Mouse (Mus musculus) stomach, embryonic 15.5 days (tissue): ENCODE measurements around the gene Cfap65. TPM values are rescaled to one million over a fixed set of nuclear protein-coding genes. Genes with fewer than 3 reads are reported as not detected.

Experiments used
- ATAC-seq: fragments of 200-750 bp; cut with Nextera tagmentation; 2 replicates; pipeline ENCODE4 v1.8.0; 2017; ENCODE audit warnings: low read depth, moderate number of reproducible peaks, moderate TSS enrichment; ENCODE audit not compliant: insufficient read depth, low FRiP score
- H3K27ac ChIP-seq: fragments of 300-500 bp; sonication (generic); 2 replicates; pipeline ENCODE4 v1.5.1; 2015; ENCODE audit warnings: mild to moderate bottlenecking, inconsistent platforms
- H3K27me3 ChIP-seq: fragments of 300-500 bp; sonication (generic); replicated peaks from 2 replicates; pipeline ENCODE4 v1.6.1; 2015; ENCODE audit warnings: inconsistent platforms
- H3K36me3 ChIP-seq: fragments of 300-500 bp; sonication (generic); 2 replicates; pipeline ENCODE4 v1.6.1; 2015; ENCODE audit warnings: inconsistent platforms
- H3K4me1 ChIP-seq: fragments of 300-500 bp; sonication (generic); 2 replicates; pipeline ENCODE4 v1.6.1; 2015; ENCODE audit warnings: inconsistent platforms
- H3K4me2 ChIP-seq: fragments of 300-500 bp; sonication (generic); 2 replicates; pipeline ENCODE4 v1.6.1; 2015; ENCODE audit warnings: mild to moderate bottlenecking, inconsistent platforms
- H3K4me3 ChIP-seq: fragments of 300-500 bp; sonication (generic); replicated peaks from 2 replicates; pipeline ENCODE4 v1.5.1; 2015; ENCODE audit warnings: inconsistent platforms
- H3K9ac ChIP-seq: fragments of 300-500 bp; sonication (generic); 2 replicates; pipeline ENCODE4 v1.6.1; 2015; ENCODE audit warnings: inconsistent platforms
- H3K9me3 ChIP-seq: fragments of 300-500 bp; sonication (generic); 2 replicates; pipeline ENCODE4 v1.6.1; 2016; ENCODE audit warnings: inconsistent platforms
- WGBS: fragments of 180-500 bp; shearing (Covaris S2); methylation state at CpG from one replicate; pipeline ENCODE4 v1.1.7; 2015; 5-methylcytosine and 5-hydroxymethylcytosine counted together
- polyA plus RNA-seq: library from polyadenylated mRNA; unstranded; fragments of >200 nt; fragmentation: Nextera tagmentation; extraction: Ambion mirVana; gene quantifications from 2 replicates; pipeline ENCODE4 v1.2.1, GENCODE M21; 2015

Cfap65 gene
- 0.06 TPM in 1 of 2 replicates, not detected in the other for polyA plus RNA-seq

DNA sequence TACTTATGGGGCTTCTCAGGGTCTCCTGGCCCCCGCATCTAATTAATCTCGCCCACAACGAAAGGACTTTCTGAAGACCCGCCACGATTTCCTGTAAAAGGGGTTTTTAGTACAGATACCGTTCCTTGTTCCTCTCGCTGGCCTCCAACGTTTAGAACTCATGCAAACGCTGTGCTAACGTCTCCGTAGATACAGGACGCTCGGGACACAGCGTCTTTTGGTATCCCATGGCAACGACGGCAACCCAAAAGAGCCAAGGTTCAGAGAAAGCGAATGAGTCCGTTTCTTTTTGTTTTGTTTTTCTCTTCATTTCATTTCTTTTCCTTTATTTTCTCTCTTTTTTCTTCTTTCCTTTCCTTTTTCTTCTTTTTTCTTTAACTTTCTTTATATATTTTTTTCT lies at the start of gene Cfap65:
Cfap65 (minus strand) TSS at position 198 of the 400 bp plus-strand sequence.
- no peaks in the 10 kb centered on the region for H3K9me3 ChIP-seq
- no peak within 1 kb of the TSS for H3K9ac ChIP-seq
- H3K4me1 ChIP-seq, result no peaks in the 10 kb centered on the region
- peak within 1 kb of the TSS; percentile 48 for H3K4me2 ChIP-seq
- 3% methylated on average over 18 of the region's 18 CpGs for WGBS
- H3K27ac ChIP-seq, result no peak within 1 kb of the TSS
- peaks cover 10% of the 10 kb centered on the region; the same call in 1 of the 2 replicates for H3K27me3 ChIP-seq
- ATAC-seq, result no peak
- no peaks in the 10 kb centered on the region for H3K36me3 ChIP-seq
- H3K4me3 ChIP-seq, result 0 out of 2 replicates have a peak within 1 kb of the TSS, but pooled peaks have one; percentile 11

DNA sequence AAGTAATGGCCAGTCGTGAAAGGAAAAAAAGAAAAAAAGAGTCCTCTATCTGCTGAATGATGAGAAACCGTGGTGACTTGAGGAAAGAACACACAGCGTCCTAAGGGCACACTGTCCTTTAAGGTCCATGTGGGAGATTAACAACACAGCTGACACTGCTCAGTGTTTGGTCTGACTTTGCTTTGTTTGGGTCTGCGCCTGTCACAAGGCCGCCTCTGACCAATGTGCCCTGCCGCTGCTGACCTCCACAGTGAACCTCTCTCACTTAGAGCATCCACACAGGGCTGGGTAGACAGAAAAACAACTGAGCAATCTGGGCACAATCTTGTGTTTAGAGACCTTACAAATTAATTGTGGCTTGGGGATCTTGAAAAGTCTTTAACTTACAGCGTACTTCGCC lies 41.6 kb upstream of the Cfap65 start:
- no peaks in the 10 kb centered on the region for H3K27me3 ChIP-seq
- no peaks in the 10 kb centered on the region for H3K36me3 ChIP-seq
- WGBS, result 61% methylated on average over 8 of the region's 8 CpGs
- no peaks in the 10 kb centered on the region; the same call in 1 of the 2 replicates for H3K4me1 ChIP-seq
- H3K4me3 ChIP-seq, result no peak overlapping the region
- no peak overlapping the region for H3K27ac ChIP-seq
- no peak overlapping the region for H3K4me2 ChIP-seq
- ATAC-seq, result no peak
- H3K9ac ChIP-seq, result no peak overlapping the region
- H3K9me3 ChIP-seq, result no peaks in the 10 kb centered on the region

GRCm38 (mm10) chr1:74975936-74976335 lies 40.5 kb upstream of the Cfap65 start:
- WGBS, result 87% methylated on average over 1 of the region's 1 CpGs
- Histone ChIP-seq H3K27me3 (no peaks in the 10 kb centered on the region), H3K9ac (no peak overlapping the region), H3K36me3 (no peaks in the 10 kb centered on the region), H3K4me1 (peaks cover 4% of the 10 kb centered on the region; the same call in 1 of the 2 replicates), H3K27ac (no peak overlapping the region), H3K4me3 (no peak overlapping the region), H3K4me2 (no peak overlapping the region), H3K9me3 (no peaks in the 10 kb centered on the region)
- ATAC-seq, result no peak

DNA sequence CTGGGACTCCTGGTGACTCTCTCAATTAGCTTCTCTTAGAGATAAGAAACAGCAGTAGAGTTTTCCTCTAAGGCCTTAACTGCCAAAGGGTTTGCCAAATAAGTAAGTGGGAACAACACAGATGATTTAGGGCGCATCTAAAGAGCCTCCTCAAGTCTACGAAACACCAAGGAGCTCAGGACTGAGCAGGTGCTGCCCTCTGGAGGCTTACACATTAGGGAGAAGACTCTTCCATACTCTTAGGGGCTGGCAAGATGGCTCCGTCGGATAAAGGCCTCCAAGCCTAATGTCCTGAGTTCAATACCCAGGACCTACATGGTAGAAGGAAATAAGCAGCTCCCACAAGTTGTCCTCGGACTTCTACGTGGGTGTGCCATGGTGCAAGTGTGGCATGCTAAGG lies 38.2 kb upstream of the Cfap65 start:
- 84% methylated on average over 6 of the region's 6 CpGs for WGBS
- H3K4me3 ChIP-seq, result no peak overlapping the region
- no peaks in the 10 kb centered on the region for H3K27me3 ChIP-seq
- no peaks in the 10 kb centered on the region for H3K36me3 ChIP-seq
- peaks cover 4% of the 10 kb centered on the region; the same call in 1 of the 2 replicates for H3K4me1 ChIP-seq
- ATAC-seq, result no peak
- H3K27ac ChIP-seq, result no peak overlapping the region
- H3K4me2 ChIP-seq, result no peak overlapping the region
- no peak overlapping the region for H3K9ac ChIP-seq
- no peaks in the 10 kb centered on the region for H3K9me3 ChIP-seq

DNA sequence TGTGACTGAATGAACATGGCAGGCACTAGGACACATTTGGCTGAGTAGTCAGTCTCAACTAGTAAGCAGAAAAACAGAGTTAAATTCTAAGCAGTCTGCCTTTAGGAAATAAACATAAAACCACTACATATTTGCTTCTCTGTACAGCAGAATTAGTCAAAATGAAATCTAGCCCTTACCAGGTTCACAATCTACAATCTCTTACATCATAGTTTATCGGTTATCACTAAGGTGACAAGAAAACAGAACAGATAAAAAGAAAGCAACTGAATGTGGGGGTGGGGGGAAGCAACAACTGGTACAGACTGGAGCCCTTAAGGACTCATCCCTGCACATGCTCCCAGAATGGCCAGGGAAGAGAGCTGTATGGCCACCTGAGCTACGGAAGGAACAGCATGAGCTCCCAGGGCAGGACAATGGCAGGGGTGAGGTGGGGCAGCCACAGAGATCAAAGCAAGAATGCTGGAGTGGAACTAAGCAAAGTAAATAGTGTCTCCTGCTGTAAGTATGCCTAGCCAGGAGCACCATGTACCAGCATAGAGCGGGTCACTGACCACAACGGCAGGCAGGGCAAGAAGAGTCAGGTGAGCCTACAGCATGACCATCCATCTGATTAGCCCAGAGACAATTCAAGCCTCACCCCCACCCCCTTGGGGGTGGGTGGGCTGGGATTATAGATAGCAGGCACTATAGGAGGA lies 36.1 kb upstream of the Cfap65 start:
- Histone ChIP-seq H3K4me1 (0 out of 2 replicates have a peak, but pooled peaks cover 12% of the 10 kb centered on the region), H3K9me3 (no peaks in the 10 kb centered on the region), H3K9ac (no peak overlapping the region), H3K4me2 (no peak overlapping the region), H3K4me3 (no peak overlapping the region), H3K27ac (no peak overlapping the region; the same call in 1 of the 2 replicates), H3K36me3 (no peaks in the 10 kb centered on the region), H3K27me3 (no peaks in the 10 kb centered on the region)
- ATAC-seq, result peak; percentile 83; the same call in 1 of the 2 replicates
- WGBS, result 53% methylated on average over 4 of the region's 4 CpGs

GRCm38 (mm10) chr1:74967962-74968580 lies 32.7 kb upstream of the Cfap65 start:
- H3K36me3 ChIP-seq, result no peaks in the 10 kb centered on the region
- WGBS, result 28% methylated on average over 8 of the region's 8 CpGs
- no peak for ATAC-seq
- no peak overlapping the region for H3K4me2 ChIP-seq
- no peak overlapping the region; the same call in 1 of the 2 replicates for H3K27ac ChIP-seq
- no peaks in the 10 kb centered on the region for H3K9me3 ChIP-seq
- H3K9ac ChIP-seq, result no peak overlapping the region
- no peak overlapping the region for H3K4me3 ChIP-seq
- H3K4me1 ChIP-seq, result peaks cover 17% of the 10 kb centered on the region
- H3K27me3 ChIP-seq, result no peaks in the 10 kb centered on the region

GRCm38 (mm10) chr1:74964494-74965215 lies 29.3 kb upstream of the Cfap65 start:
- H3K27me3 ChIP-seq, result no peaks in the 10 kb centered on the region
- H3K27ac ChIP-seq, result peak overlapping the region; percentile 85
- peaks cover 13% of the 10 kb centered on the region for H3K4me1 ChIP-seq
- H3K36me3 ChIP-seq, result no peaks in the 10 kb centered on the region
- ATAC-seq, result peak; percentile 28; the same call in 1 of the 2 replicates
- peak overlapping the region; percentile 53 for H3K4me2 ChIP-seq
- H3K9me3 ChIP-seq, result no peaks in the 10 kb centered on the region
- H3K4me3 ChIP-seq, result peak overlapping the region; percentile 25
- WGBS, result 6% methylated on average over 16 of the region's 16 CpGs
- no peak overlapping the region for H3K9ac ChIP-seq

- ATAC-seq, result peak; percentile 45; the same call in 1 of the 2 replicates
- Histone ChIP-seq H3K27me3 (no peaks in the 10 kb centered on the region), H3K4me1 (peaks cover 10% of the 10 kb centered on the region), H3K9ac (no peak overlapping the region), H3K4me2 (peak overlapping the region; percentile 12; the same call in 1 of the 2 replicates), H3K4me3 (no peak overlapping the region), H3K36me3 (no peaks in the 10 kb centered on the region), H3K27ac (peak overlapping the region; percentile 80), H3K9me3 (no peaks in the 10 kb centered on the region)
- 66% methylated on average over 5 of the region's 5 CpGs for WGBS
Measured at GRCm38 (mm10) chr1:74962853-74963227, 27.4 kb upstream of the Cfap65 start.

- H3K4me1 ChIP-seq, result peaks cover 5% of the 10 kb centered on the region
- peak; percentile 75 for ATAC-seq
- no peaks in the 10 kb centered on the region for H3K36me3 ChIP-seq
- H3K27me3 ChIP-seq, result no peaks in the 10 kb centered on the region
- peak overlapping the region; percentile 80 for H3K27ac ChIP-seq
- H3K9ac ChIP-seq, result no peak overlapping the region
- WGBS, result 63% methylated on average over 5 of the region's 5 CpGs
- H3K4me2 ChIP-seq, result peak overlapping the region; percentile 13; the same call in 1 of the 2 replicates
- no peaks in the 10 kb centered on the region for H3K9me3 ChIP-seq
- no peak overlapping the region for H3K4me3 ChIP-seq
Measured at GRCm38 (mm10) chr1:74962126-74962852, 26.9 kb upstream of the Cfap65 start.

- H3K9ac ChIP-seq, result no peak overlapping the region
- ATAC-seq, result 0 out of 2 replicates have a peak, but pooled peaks have one; percentile 20
- 78% methylated on average over 7 of the region's 7 CpGs for WGBS
Measured at GRCm38 (mm10) chr1:74961722-74962121, 26.3 kb upstream of the Cfap65 start.

DNA sequence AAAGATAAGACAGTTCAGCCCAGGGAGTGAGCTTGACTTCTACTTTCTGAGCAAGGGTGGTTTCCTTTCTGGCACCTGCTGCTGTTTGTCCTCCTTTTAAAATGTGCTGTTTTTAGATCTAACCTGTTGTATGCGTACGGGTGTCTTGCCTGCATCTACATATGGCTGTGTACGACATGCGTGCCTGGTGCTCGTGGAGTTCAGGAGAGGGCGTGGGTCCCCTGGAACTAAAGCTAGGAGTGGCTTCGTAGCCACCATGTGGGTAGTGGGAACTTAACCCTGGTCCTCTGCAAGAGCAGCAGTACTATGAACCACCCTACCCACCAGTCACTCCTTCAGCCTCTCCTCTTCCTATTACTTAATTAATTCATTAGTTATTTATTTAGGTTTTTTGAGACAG lies 24.7 kb upstream of the Cfap65 start:
- Histone ChIP-seq H3K9me3 (no peaks in the 10 kb centered on the region), H3K4me3 (no peak overlapping the region), H3K4me1 (peaks cover 5% of the 10 kb centered on the region), H3K4me2 (no peak overlapping the region), H3K9ac (no peak overlapping the region), H3K27me3 (peaks cover 4% of the 10 kb centered on the region), H3K36me3 (no peaks in the 10 kb centered on the region), H3K27ac (peak overlapping the region; percentile 51)
- no peak for ATAC-seq
- WGBS, result 83% methylated on average over 7 of the region's 7 CpGs

More at GRCm38 (mm10) chr1:74961722-74962121, 26.3 kb upstream of the Cfap65 start:
- no peaks in the 10 kb centered on the region for H3K9me3 ChIP-seq
- no peak overlapping the region for H3K4me3 ChIP-seq
- H3K4me1 ChIP-seq, result peaks cover 5% of the 10 kb centered on the region
- no peaks in the 10 kb centered on the region; the same call in 1 of the 2 replicates for H3K27me3 ChIP-seq
- H3K36me3 ChIP-seq, result no peaks in the 10 kb centered on the region
- no peak overlapping the region for H3K4me2 ChIP-seq
- H3K27ac ChIP-seq, result peak overlapping the region; percentile 80
